Mouse (Mus musculus): Measurements from ENCODE around the gene AW209491. TPM values are rescaled to one million over a fixed set of nuclear protein-coding genes. Genes with fewer than 3 reads are reported as not detected.
A peak's percentile ranks its signal among the peaks of the same experiment; 100 is the strongest.

AW209491 gene
- 35.0 and 35.2 TPM in 2 replicates for polyA plus RNA-seq (2014; fragmentation: Nextera tagmentation; extraction: Ambion mirVana)

DNA sequence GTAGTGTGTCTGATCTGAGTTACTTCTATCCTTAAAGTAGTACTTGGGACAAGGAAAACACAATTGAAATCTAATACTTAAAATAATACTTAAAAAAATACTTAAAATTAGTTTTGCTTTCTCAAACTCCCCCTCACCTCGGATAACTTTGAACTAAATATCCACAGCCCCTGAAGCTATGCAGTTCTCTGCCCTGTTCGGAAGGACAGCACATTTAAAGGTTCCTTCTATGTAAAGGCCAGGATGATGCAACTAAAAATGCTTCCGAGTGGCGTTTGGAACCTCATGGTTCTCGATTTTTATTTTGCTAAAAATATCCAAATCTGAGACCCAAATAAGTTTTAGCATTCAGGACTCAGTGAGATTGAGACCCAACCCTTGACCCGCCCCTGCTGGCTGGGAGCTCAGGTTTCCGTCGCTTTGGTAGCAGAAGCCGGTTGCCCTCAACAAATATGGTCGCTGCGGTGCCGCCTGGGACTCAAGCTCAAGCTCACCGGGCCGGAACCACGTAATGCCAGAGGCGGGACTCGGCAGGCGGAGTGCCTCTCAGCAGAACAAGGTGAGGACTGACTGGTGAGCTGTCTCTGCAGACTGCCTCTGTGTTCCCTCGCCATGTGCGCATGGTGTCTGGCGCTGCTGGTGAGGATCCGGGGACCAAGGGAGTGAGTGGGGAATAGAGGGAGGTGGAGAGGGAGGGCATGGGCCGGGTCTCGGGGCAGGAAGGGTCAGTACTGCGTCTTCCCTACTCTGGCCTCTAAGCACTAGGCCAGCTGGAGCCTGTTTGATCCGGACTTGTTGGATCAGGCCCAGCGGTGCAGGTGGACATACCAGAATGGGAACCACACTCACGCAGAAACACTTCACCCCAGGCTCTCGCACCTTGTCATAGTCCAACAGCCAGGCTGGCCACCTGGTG lies at the start of gene AW209491:
Gene AW209491, plus strand, starts transcription at position 429 of the 916 bp plus-strand sequence.
- Histone ChIP-seq H3K36me3 (ENCODE audit: control insufficient read depth, insufficient read depth, low read length) (peaks cover 3% of the 10 kb centered on the region; the same call in 1 of the 2 replicates), H3K4me2 (ENCODE audit: low read depth, severe bottlenecking) (peak within 1 kb of the TSS; percentile 58), H3K27ac (replicated peaks; ENCODE audit: low read depth, low read length) (no peak within 1 kb of the TSS), H3K4me3 (ENCODE audit: low read depth, low read length) (peak within 1 kb of the TSS; percentile 48), H3K9me3 (ENCODE audit: control insufficient read depth, low read length) (no peaks in the 10 kb centered on the region), H3K9ac (ENCODE audit: low read length) (peak within 1 kb of the TSS; percentile 68), H3K4me1 (ENCODE audit: control insufficient read depth, insufficient read depth, low read length) (no peaks in the 10 kb centered on the region), H3K27me3 (ENCODE audit: control insufficient read depth, insufficient read depth, low read length) (no peaks in the 10 kb centered on the region)
- ATAC-seq (ENCODE audit: insufficient number of reproducible peaks, low FRiP score, low TSS enrichment, low read depth), result peak; percentile 95
- DNase-seq (ENCODE audit: low spot score), result peak; percentile 96
- WGBS, result 1% methylated on average over 29 of the region's 29 CpGs

DNA sequence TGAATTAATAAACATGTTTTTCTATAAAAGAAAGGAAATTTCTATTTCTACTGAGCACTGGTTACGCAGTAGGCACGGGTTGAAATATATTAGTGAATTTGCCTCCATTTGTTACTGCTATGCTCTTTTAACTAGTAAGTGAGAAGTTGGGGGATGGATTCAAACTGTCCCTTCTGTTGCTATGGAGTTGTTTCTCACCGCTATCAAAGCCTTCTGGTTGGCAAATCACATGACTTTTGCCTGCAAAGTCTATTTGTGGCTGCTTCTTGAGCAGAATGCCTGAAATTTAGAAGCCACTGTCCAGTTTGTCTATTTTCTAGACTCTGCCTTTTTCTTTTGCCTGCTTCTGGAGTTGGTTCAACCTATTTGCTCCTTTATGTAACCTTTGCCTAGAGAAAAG lies 49.6 kb upstream of the AW209491 start:
- H3K36me3 ChIP-seq (ENCODE audit: control insufficient read depth, insufficient read depth, low read length), result no peaks in the 10 kb centered on the region
- ATAC-seq (ENCODE audit: insufficient number of reproducible peaks, low FRiP score, low TSS enrichment, low read depth) (no peak), DNase-seq (ENCODE audit: low spot score) (no peak)
- 80% methylated on average over 3 of the region's 3 CpGs for WGBS
- no peaks in the 10 kb centered on the region for H3K27me3 ChIP-seq (ENCODE audit: control insufficient read depth, insufficient read depth, low read length)
- H3K27ac ChIP-seq (replicated peaks; ENCODE audit: low read depth, low read length), result no peak overlapping the region
- H3K4me3 ChIP-seq (ENCODE audit: low read depth, low read length), result no peak overlapping the region
- no peak overlapping the region for H3K9ac ChIP-seq (ENCODE audit: low read length)
- no peak overlapping the region for H3K4me2 ChIP-seq (ENCODE audit: low read depth, severe bottlenecking)
- H3K9me3 ChIP-seq (ENCODE audit: control insufficient read depth, low read length), result no peaks in the 10 kb centered on the region
- no peaks in the 10 kb centered on the region for H3K4me1 ChIP-seq (ENCODE audit: control insufficient read depth, insufficient read depth, low read length)

DNA sequence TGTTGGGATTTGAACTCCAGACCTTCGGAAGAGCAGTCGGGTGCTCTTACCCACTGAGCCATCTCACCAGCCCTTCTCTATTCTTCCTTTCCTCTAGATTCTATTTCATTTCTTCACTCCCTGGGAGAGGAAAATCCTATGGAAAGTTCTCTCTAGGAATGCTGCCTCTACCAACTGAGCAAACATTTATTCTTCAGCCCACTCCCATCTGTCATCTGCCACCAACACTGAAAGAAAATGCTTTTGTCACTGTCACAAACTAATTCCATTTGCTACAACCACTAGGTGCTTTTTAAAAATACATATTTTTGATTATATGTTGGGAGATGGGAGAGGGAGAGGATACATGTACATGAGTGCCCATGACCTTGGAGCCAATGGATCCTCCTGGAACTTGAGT lies 27.2 kb upstream of the AW209491 start:
- no peaks in the 10 kb centered on the region for H3K27me3 ChIP-seq (ENCODE audit: control insufficient read depth, insufficient read depth, low read length)
- H3K4me3 ChIP-seq (ENCODE audit: low read depth, low read length), result no peak overlapping the region
- no peak overlapping the region for H3K4me2 ChIP-seq (ENCODE audit: low read depth, severe bottlenecking)
- 89% methylated on average over 2 of the region's 2 CpGs for WGBS
- no peak overlapping the region for H3K9ac ChIP-seq (ENCODE audit: low read length)
- no peak for ATAC-seq (ENCODE audit: insufficient number of reproducible peaks, low FRiP score, low TSS enrichment, low read depth)
- H3K9me3 ChIP-seq (ENCODE audit: control insufficient read depth, low read length), result no peaks in the 10 kb centered on the region
- no peaks in the 10 kb centered on the region for H3K36me3 ChIP-seq (ENCODE audit: control insufficient read depth, insufficient read depth, low read length)
- H3K27ac ChIP-seq (replicated peaks; ENCODE audit: low read depth, low read length), result no peak overlapping the region
- H3K4me1 ChIP-seq (ENCODE audit: control insufficient read depth, insufficient read depth, low read length), result no peaks in the 10 kb centered on the region
- DNase-seq (ENCODE audit: low spot score), result no peak

DNA sequence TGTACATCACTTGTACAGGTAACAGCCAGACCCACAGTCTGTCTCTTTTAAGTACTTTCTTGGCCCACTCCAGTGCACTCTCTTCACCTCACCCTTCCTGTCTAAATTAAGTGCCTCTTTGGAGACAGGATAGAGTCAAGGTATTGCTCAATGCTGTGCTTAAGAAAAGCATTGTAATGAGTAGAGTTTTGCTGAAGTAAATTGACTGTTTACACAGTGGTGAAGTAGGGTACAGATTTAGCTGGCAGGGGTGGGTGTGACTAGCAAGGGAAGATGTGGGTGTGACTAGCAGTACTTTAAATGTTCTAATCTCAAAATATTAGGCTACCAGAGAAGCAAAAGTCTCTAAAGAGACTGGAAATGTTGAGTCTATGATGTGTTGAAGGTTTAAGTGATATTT lies 22.3 kb upstream of the AW209491 start:
- Histone ChIP-seq H3K9ac (ENCODE audit: low read length) (no peak overlapping the region), H3K27me3 (ENCODE audit: control insufficient read depth, insufficient read depth, low read length) (no peaks in the 10 kb centered on the region), H3K27ac (replicated peaks; ENCODE audit: low read depth, low read length) (no peak overlapping the region), H3K4me1 (ENCODE audit: control insufficient read depth, insufficient read depth, low read length) (no peaks in the 10 kb centered on the region), H3K4me3 (ENCODE audit: low read depth, low read length) (no peak overlapping the region), H3K4me2 (ENCODE audit: low read depth, severe bottlenecking) (no peak overlapping the region), H3K9me3 (ENCODE audit: control insufficient read depth, low read length) (no peaks in the 10 kb centered on the region), H3K36me3 (ENCODE audit: control insufficient read depth, insufficient read depth, low read length) (peaks cover 2% of the 10 kb centered on the region; the same call in 1 of the 2 replicates)
- ATAC-seq (ENCODE audit: insufficient number of reproducible peaks, low FRiP score, low TSS enrichment, low read depth) (no peak), DNase-seq (ENCODE audit: low spot score) (no peak)

DNA sequence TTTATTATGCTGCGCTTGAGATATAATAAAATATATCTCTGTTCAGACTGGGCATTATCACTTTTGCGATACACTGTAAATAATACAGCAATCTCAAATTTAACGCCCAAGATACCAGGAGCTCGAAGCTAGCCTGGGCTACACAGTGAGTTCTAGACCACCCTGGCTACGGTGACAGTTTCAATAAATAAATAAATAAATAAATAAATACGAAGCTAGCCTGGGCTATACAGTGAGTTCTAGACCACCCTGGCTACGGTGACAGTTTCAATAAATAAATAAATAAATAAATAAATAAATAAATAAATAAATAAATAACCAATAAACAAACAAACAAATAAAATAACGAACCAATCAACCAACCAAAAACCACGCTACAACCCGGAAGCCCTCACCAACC lies 17.5 kb upstream of the AW209491 start:
- WGBS, result 7% methylated on average over 10 of the region's 10 CpGs
- H3K4me3 ChIP-seq (ENCODE audit: low read depth, low read length), result peak overlapping the region; percentile 92
- H3K4me1 ChIP-seq (ENCODE audit: control insufficient read depth, insufficient read depth, low read length), result no peaks in the 10 kb centered on the region
- peak; percentile 80 for ATAC-seq (ENCODE audit: insufficient number of reproducible peaks, low FRiP score, low TSS enrichment, low read depth)
- H3K9me3 ChIP-seq (ENCODE audit: control insufficient read depth, low read length), result no peaks in the 10 kb centered on the region
- peaks cover 4% of the 10 kb centered on the region; the same call in 1 of the 2 replicates for H3K36me3 ChIP-seq (ENCODE audit: control insufficient read depth, insufficient read depth, low read length)
- H3K9ac ChIP-seq (ENCODE audit: low read length), result peak overlapping the region; percentile 74
- no peaks in the 10 kb centered on the region for H3K27me3 ChIP-seq (ENCODE audit: control insufficient read depth, insufficient read depth, low read length)
- no peak overlapping the region for H3K27ac ChIP-seq (replicated peaks; ENCODE audit: low read depth, low read length)
- DNase-seq (ENCODE audit: low spot score), result no peak
- peak overlapping the region; percentile 58 for H3K4me2 ChIP-seq (ENCODE audit: low read depth, severe bottlenecking)

DNA sequence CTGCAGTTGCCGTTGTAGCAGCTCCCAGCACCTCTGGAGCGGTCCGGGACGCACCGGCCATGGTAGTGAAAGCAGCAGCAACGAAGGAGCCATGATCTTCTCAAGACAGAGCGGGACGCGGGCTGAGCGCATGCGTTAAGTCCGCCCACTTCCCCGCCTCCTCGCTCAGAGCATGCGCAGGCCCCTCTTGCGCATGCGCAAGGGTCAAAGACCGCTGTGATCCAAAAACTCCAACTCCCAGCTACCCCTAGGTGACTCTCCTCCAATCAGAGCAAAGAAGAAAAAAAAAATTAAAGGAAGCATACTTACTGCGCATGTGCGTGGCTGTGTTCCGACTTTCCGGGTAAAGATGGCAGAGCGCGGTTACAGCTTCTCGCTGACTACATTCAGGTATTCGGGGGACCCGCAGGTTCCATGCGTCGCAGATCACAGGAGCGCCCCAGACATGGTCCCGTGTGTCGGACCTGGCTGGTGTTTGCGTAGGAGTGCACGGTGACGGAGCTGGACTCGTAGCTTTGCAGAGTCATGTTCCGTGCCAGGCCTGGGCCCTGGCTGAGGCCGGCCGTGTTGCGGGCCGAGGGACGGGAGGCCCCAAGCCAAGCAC lies 16.9 kb upstream of the AW209491 start, which contains the start of the genes Mrpl32 and Psma2:
Gene Mrpl32, minus strand, starts transcription at position 240 of the 604 bp plus-strand sequence.
Gene Psma2, plus strand, starts transcription at position 315 of the 604 bp plus-strand sequence.
- Histone ChIP-seq H3K4me2 (ENCODE audit: low read depth, severe bottlenecking) (peak within 1 kb of the TSS; percentile 62), H3K4me3 (ENCODE audit: low read depth, low read length) (peak within 1 kb of the TSS; percentile 92), H3K27ac (replicated peaks; ENCODE audit: low read depth, low read length) (no peak within 1 kb of the TSS; the same call in 1 of the 2 replicates), H3K9ac (ENCODE audit: low read length) (peak within 1 kb of the TSS; percentile 90), H3K4me1 (ENCODE audit: control insufficient read depth, insufficient read depth, low read length) (no peaks in the 10 kb centered on the region), H3K9me3 (ENCODE audit: control insufficient read depth, low read length) (no peaks in the 10 kb centered on the region), H3K36me3 (ENCODE audit: control insufficient read depth, insufficient read depth, low read length) (peaks cover 6% of the 10 kb centered on the region; the same call in 1 of the 2 replicates), H3K27me3 (ENCODE audit: control insufficient read depth, insufficient read depth, low read length) (no peaks in the 10 kb centered on the region)
- WGBS, result under 1% methylated on average over 42 of the region's 42 CpGs
- DNase-seq (ENCODE audit: low spot score) (peak; percentile 96), ATAC-seq (ENCODE audit: insufficient number of reproducible peaks, low FRiP score, low TSS enrichment, low read depth) (peak; percentile 98)

DNA sequence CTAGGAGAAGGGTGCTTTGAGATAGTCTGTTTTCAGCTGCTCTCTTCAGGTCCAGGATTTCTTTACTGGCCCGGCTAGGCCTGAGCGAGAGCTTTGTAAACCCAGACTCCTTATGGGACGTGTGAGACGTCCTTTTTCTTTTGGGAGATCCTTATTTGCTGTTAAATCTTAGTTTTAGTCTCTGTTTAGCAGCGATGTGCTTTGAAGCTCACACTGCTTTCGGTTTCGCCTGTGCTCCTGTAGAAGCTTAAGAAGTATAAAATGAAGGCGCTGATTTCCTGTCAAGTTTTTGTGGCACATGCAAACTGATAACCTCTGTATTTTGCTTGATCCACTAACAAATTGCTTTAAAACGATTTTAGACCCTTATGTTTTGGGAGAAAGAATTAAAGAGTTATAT lies 16.4 kb upstream of the AW209491 start:
- Histone ChIP-seq H3K9ac (ENCODE audit: low read length) (peak overlapping the region; percentile 90), H3K27ac (replicated peaks; ENCODE audit: low read depth, low read length) (no peak overlapping the region; the same call in 1 of the 2 replicates), H3K27me3 (ENCODE audit: control insufficient read depth, insufficient read depth, low read length) (no peaks in the 10 kb centered on the region), H3K4me2 (ENCODE audit: low read depth, severe bottlenecking) (peak overlapping the region; percentile 62), H3K36me3 (ENCODE audit: control insufficient read depth, insufficient read depth, low read length) (peaks cover 8% of the 10 kb centered on the region; the same call in 1 of the 2 replicates), H3K9me3 (ENCODE audit: control insufficient read depth, low read length) (no peaks in the 10 kb centered on the region), H3K4me1 (ENCODE audit: control insufficient read depth, insufficient read depth, low read length) (no peaks in the 10 kb centered on the region), H3K4me3 (ENCODE audit: low read depth, low read length) (peak overlapping the region; percentile 92)
- ATAC-seq (ENCODE audit: insufficient number of reproducible peaks, low FRiP score, low TSS enrichment, low read depth), result no peak
- WGBS, result 1% methylated on average over 9 of the region's 9 CpGs
- no peak for DNase-seq (ENCODE audit: low spot score)

DNA sequence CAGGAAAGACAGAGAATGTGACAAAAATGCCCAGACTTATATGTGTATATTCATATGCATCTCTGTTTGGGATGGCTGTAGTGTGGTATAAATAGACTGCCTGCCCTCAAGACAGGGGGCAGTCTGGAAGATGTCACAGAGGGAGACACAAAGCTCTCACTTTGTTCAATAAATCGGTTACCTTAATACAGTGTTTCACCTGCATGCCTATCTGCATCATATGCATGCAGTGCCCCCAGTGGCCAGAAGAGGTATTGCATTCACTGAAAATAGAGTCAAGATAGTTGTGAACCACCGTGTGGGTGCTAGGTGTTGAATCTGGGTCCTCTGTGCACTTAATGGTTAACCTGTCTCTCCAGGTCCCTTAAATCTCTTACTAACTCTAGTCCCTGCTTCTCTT lies 11.2 kb upstream of the AW209491 start:
- H3K4me1 ChIP-seq (ENCODE audit: control insufficient read depth, insufficient read depth, low read length), result no peaks in the 10 kb centered on the region
- H3K9me3 ChIP-seq (ENCODE audit: control insufficient read depth, low read length), result no peaks in the 10 kb centered on the region
- no peak overlapping the region for H3K4me3 ChIP-seq (ENCODE audit: low read depth, low read length)
- no peak overlapping the region for H3K9ac ChIP-seq (ENCODE audit: low read length)
- H3K4me2 ChIP-seq (ENCODE audit: low read depth, severe bottlenecking), result no peak overlapping the region
- peaks cover 11% of the 10 kb centered on the region; the same call in 1 of the 2 replicates for H3K36me3 ChIP-seq (ENCODE audit: control insufficient read depth, insufficient read depth, low read length)
- 57% methylated on average over 2 of the region's 2 CpGs for WGBS
- no peak for ATAC-seq (ENCODE audit: insufficient number of reproducible peaks, low FRiP score, low TSS enrichment, low read depth)
- no peaks in the 10 kb centered on the region for H3K27me3 ChIP-seq (ENCODE audit: control insufficient read depth, insufficient read depth, low read length)
- no peak overlapping the region for H3K27ac ChIP-seq (replicated peaks; ENCODE audit: low read depth, low read length)
- peak; percentile 76 for DNase-seq (ENCODE audit: low spot score)
